Mouse (Mus musculus) left cerebral cortex, postnatal 4 days (tissue): ENCODE data around the gene Uba5. TPM values are rescaled to one million over a fixed set of nuclear protein-coding genes. Genes with fewer than 3 reads are reported as not detected.

Experiments used
- DNase-seq: peaks from one replicate; pipeline ENCODE4 v3.0.0-alpha.2; 2022
- intact Hi-C: fragments of 180-260 bp; cut with DNase I; formaldehyde crosslinking; loops from one replicate; pipeline ENCODE4 v1.15.1; 2025
- total RNA-seq, 2 experiments: library from RNA; stranded (reverse); gene quantifications; 2 replicates each; pipeline ENCODE4 v1.2.3; 2021

Uba5 gene
- total RNA-seq, 2 experiments from 2014 or later = 47.4 to 49.4 TPM

DNA sequence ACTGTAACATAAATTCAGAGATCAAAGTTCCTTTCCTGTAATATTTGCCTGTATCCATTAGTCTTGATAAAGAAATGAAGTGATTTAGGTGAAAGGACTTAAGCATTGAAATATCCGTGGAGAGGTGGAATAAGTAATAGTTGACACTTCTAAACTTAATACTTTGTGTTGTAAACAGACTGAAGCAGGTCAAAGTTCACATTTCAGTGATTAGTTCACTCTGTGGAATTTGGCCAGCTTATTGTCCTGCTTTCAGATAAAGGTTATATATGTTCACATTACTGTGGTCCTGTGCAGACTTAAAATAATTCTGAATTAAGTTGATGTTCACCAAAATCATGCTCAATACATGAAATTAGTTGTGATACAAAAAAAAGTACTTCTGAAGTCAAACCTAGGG lies 1.6 kb upstream of the Uba5 start:
- intact Hi-C loops = no loop called here
- no peak for DNase-seq

GRCm38 (mm10) chr9:104063244-104063961 lies 469 bp upstream of the Uba5 start, which contains the start of gene Acad11:
Gene Acad11 (plus strand): TSS chr9:104063377.
- intact Hi-C loops = no loop called here

DNA sequence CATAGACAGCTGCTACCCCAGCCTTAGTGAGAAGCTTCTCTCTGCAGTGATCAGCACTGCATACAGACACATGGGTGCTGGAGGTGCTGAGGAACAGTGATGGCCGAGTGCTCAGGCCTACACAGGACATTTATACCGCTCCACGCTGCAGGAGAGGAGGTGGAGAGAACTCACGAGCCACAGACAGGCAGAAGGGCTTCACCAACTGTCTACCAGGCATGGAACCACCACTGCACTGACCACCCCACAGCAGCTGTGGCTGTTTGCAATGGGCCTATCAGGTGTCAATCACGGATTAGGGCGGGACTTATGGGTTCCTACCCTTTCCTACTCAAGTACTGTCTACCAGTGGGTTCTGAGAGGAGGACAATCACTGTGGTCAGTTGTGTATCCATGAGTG lies 11.9 kb downstream of the Uba5 start:
- DNase-seq = no peak
- intact Hi-C loops = loop anchor here (10.0 kb wide), 1 partner anchor 114 kb away; no protein-coding TSS in a partner anchor

More at GRCm38 (mm10) chr9:104063244-104063961, 469 bp upstream of the Uba5 start, which contains the start of gene Acad11:
- peak; percentile 81 for DNase-seq

DNA sequence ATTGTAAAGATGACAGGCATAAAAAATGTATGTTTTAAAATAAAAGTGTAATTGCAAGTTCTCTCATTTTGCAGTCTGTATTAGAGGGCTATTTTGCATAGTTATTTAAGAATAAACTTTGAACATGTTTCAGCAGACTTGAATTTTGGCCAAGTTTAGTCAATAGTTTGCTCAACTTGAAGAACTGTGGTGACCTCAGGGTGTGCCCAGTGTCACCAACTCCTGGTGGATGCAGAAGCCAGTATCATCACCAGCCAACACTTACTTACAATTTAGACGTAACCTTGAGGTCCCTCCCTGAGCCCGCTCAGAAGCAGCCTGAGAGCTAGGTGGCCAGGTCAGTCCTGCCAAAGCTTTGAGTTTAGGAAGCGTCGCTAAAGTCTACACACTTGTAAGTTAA lies 19.3 kb downstream of the Uba5 start:
- DNase-seq = no peak
- intact Hi-C loops = no loop called here

GRCm38 (mm10) chr9:104040362-104040761 lies 22.6 kb downstream of the Uba5 start, which contains the start of gene Gm28305:
Gene Gm28305 (plus strand): TSS chr9:104040662.
- no peak for DNase-seq
- intact Hi-C loops = no loop called here

DNA sequence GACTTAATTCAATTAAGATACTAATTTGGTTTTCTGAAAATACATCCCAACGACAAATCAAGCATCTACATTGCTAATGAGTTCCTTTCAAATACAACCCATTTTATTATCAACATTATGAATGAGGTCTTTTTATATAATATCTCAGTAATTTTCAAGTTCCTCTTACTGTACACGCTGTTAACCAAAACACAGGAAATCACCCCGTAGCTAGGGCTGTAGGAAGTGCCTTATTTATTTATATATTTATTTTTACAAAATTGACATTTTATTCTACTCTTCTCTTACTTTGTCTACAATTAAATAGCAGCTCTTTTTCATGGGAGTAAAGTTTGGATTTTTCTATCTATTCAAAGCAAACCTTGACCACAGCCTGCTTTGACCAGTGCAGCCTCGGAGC lies 23.2 kb downstream of the Uba5 start:
- intact Hi-C loops = no loop called here
- no peak for DNase-seq

- intact Hi-C loops = no loop called here
- no peak for DNase-seq
Observed at GRCm38 (mm10) chr9:104039031-104039695, 23.8 kb downstream of the Uba5 start.

GRCm38 (mm10) chr9:104038266-104038665 lies 24.7 kb downstream of the Uba5 start:
- intact Hi-C loops = no loop called here
- no peak for DNase-seq

- intact Hi-C loops = no loop called here
- DNase-seq = peak; percentile 82
Observed at GRCm38 (mm10) chr9:104035261-104036015, 27.5 kb downstream of the Uba5 start.

- no peak for DNase-seq
- intact Hi-C loops = no loop called here
Observed at GRCm38 (mm10) chr9:104034718-104035117, 28.2 kb downstream of the Uba5 start.

DNA sequence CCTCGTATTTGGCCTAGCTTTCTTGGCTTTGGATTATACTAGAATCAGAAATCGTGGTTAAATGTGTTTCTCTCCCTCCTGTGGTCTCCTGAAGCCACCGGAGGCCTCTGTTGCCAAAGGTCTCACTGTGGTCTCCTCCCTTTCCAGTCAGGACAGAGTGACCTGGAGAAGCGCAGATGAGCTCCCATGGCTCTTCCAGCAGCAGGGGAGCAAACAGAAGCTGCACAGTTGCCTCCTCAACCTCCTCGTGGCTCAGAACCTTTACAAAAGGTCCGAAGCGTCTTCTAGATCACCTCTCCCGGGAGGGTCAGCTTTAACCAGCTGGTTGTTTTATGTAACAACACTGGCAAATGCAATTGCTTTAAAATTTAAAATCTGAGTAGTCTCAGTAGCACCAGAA lies 28.7 kb downstream of the Uba5 start:
- intact Hi-C loops = no loop called here
- DNase-seq = no peak

- DNase-seq = no peak
- intact Hi-C loops = no loop called here
Observed at GRCm38 (mm10) chr9:104029861-104030260, 33.1 kb downstream of the Uba5 start.

GRCm38 (mm10) chr9:104027186-104027585 lies 35.7 kb downstream of the Uba5 start:
- intact Hi-C loops = no loop called here
- no peak for DNase-seq

DNA sequence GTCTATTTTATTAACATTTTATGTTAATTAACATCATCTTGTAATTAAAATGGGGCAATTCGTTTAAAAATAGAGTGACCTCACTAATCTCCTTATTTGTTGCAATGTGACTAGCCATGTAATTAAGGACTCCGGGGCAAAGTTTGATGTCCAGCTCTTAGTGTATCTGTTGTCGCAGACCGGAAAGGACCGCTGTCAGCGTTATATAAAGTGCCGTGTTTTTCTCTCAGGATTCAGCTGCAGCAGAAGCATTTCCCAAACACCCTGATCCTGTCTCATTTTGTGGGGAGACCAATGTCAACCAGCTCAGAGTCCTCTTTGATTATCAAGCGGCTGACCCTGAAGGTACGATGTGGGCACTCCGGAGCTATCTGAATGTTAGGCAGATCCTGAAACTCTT lies 41.9 kb downstream of the Uba5 start:
- no peak for DNase-seq
- intact Hi-C loops = no loop called here

- intact Hi-C loops = no loop called here
- DNase-seq = no peak
Observed at GRCm38 (mm10) chr9:104014526-104014925, 48.4 kb downstream of the Uba5 start.

DNA sequence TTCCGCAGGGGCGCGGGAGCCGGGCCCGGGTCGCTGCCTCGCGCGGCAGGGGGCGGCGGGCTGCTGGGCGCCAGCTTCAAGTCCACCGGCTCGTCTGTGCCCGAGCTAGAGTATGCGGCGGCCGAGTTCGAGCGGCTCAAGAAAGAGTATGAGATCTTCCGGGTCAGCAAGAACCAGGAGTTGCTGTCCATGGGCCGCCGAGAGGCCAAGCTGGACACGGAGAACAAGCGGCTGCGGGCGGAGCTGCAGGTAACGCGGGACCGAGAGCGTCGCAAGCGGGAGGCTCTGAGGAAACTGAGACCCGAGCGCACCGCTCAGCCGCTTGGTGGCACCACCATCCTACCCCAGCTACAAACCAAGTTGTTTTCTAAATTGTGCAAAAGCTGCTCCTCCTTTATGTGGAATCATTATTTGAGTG lies 60.0 kb downstream of the Uba5 start:
- intact Hi-C loops = no loop called here
- peak; percentile 76 for DNase-seq

- intact Hi-C loops = no loop called here
- peak; percentile 100 for DNase-seq
Observed at GRCm38 (mm10) chr9:104001921-104002859, 60.7 kb downstream of the Uba5 start, which contains the start of gene Nphp3. Gene Nphp3 (plus strand): TSS chr9:104002544.

GRCm38 (mm10) chr9:104000601-104001000 lies 62.3 kb downstream of the Uba5 start:
- intact Hi-C loops = no loop called here
- no peak for DNase-seq
